Mouse (Mus musculus): ENCODE data around the gene Ubxn10.

- TF ChIP-seq GATA1 (IDR thresholded peaks at IDR 0.05; ENCODE audit: borderline replicate concordance, low read length) (no peak), FLI1 (IDR thresholded peaks at IDR 0.05; ENCODE audit: low read length) (no peak)
Observed at GRCm38 (mm10) chr4:138739136-138739851, 2.3 kb upstream of the Ubxn10 start.
